Mouse (Mus musculus): ENCODE measurements around the gene Noc2l.

DNA sequence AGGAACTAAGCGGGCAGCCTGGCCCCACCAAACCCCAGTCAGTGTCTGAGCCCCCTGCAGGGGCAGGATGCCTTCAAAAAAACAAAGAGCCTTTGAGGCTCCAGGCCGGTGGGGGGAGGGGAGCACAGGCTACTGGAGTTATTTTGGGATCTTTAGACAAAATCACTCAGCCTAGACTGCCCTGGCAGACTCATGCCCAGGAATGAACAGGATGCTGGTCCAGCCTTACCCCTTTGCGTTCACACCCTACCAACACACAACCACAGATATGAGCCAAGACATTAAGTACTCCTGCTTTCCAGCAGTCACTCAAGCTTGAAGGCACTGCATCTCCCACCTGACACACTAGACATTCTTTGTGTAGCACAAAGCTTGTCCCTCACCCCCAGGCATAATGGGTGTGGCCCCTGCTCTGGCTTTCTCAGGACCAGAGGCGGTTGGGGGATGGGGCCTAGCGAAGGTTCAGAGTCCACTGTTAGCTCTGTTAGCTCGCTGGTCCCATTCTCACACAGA, 46.9 kb upstream of the Noc2l start:
- TF ChIP-seq CTCF (IDR thresholded peaks at IDR 0.05; ENCODE audit: extremely low read depth, insufficient read depth, insufficient read length, insufficient replicate concordance) (no peak), POLR2A (IDR thresholded peaks at IDR 0.05; ENCODE audit: low read depth, low read length) (no peak)

Data from spleen, adult 2 months (tissue).